Mouse (Mus musculus) embryonic facial prominence, embryonic 11.5 days (tissue): ENCODE measurements around the gene Zfp956. TPM values are rescaled to one million over a fixed set of nuclear protein-coding genes. Genes with fewer than 3 reads are reported as not detected.

Experiments used
- ATAC-seq: fragments of 200-750 bp; cut with Nextera tagmentation; replicated peaks from 2 replicates; pipeline ENCODE4 v1.8.0; 2017; ENCODE audit warnings: low read depth; ENCODE audit not compliant: insufficient number of reproducible peaks, low FRiP score, low TSS enrichment
- DNase-seq: peaks from one replicate; pipeline ENCODE4 v3.0.0-alpha.2; 2015; ENCODE audit warnings: low spot score
- H3K27ac ChIP-seq: fragments of 300-500 bp; sonication (generic); replicated peaks from 2 replicates; pipeline ENCODE4 v1.5.1; 2014; ENCODE audit warnings: mild to moderate bottlenecking, low read depth, low read length, control low read depth
- H3K27me3 ChIP-seq: fragments of 300-500 bp; sonication (generic); 2 replicates; pipeline ENCODE4 v1.6.1; 2014; ENCODE audit warnings: mild to moderate bottlenecking, low read length, moderate library complexity, mixed read lengths; ENCODE audit not compliant: control insufficient read depth, insufficient read depth
- H3K36me3 ChIP-seq: fragments of 300-500 bp; sonication (generic); replicated peaks from 2 replicates; pipeline ENCODE4 v1.6.1; 2014; ENCODE audit warnings: low read depth, mild to moderate bottlenecking, low read length, moderate library complexity, mixed read lengths; ENCODE audit not compliant: control insufficient read depth, insufficient read depth
- H3K4me1 ChIP-seq: fragments of 300-500 bp; sonication (generic); 2 replicates; pipeline ENCODE4 v1.6.1; 2014; ENCODE audit warnings: low read length, mixed read lengths; ENCODE audit not compliant: control insufficient read depth, insufficient read depth
- H3K4me2 ChIP-seq: fragments of 300-500 bp; sonication (generic); 2 replicates; pipeline ENCODE4 v1.6.1; 2014; ENCODE audit warnings: low read depth, mild to moderate bottlenecking, control low read depth, low read length, moderate library complexity
- H3K4me3 ChIP-seq: fragments of 300-500 bp; sonication (generic); 2 replicates; pipeline ENCODE4 v1.5.1; 2014; ENCODE audit warnings: low read depth, low read length, control low read depth
- H3K9ac ChIP-seq: fragments of 300-500 bp; sonication (generic); replicated peaks from 2 replicates; pipeline ENCODE4 v1.6.1; 2014; ENCODE audit warnings: mild to moderate bottlenecking, control low read depth, low read length
- H3K9me3 ChIP-seq: fragments of 300-500 bp; sonication (generic); replicated peaks from 2 replicates; pipeline ENCODE4 v1.6.1; 2016; ENCODE audit warnings: mild to moderate bottlenecking, low read length, inconsistent platforms, mixed read lengths; ENCODE audit not compliant: control insufficient read depth
- whole genome bisulfite sequencing: fragments of 180-500 bp; shearing (Covaris S2); extraction: QIAGEN DNeasy Blood & Tissue Kit; methylation state at CpG from one replicate; pipeline ENCODE4 v1.1.7; 2014; 5-methylcytosine and 5-hydroxymethylcytosine counted together
- polyA plus RNA-seq: library from polyadenylated mRNA; unstranded; fragments of >200 nt; fragmentation: Nextera tagmentation; extraction: Ambion mirVana; gene quantifications from 2 replicates; pipeline ENCODE4 v1.2.1, GENCODE M21; 2014

The Zfp956 gene
- polyA plus RNA-seq, 1 experiment from 2014 or later, result 7.2 TPM

DNA sequence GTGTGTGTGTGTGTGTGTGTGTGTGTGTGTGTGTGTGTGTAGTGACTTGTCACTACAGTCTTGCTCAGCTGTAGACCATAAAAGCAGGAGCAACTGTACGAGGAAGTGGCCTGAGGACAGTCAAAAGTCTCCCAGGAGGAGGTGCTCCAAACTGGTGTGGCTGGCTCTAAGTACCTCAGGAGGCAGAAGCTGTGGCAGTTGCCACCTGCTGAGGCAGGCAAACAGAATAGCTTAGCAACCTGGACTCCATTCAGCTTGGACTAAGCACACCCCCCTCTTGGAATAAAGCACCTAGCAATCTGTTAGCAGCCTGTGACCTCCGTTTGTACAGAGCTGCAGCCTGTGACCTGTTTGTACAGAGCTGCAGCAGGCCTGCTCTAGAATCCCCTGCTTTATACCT is 30.7 kb downstream of the Zfp956 start:
- WGBS, result 19% methylated on average over 2 of the region's 2 CpGs
- DNase-seq (no peak), ATAC-seq (no peak)
- no peaks in the 10 kb centered on the region for H3K9me3 ChIP-seq
- no peaks in the 10 kb centered on the region for H3K36me3 ChIP-seq
- H3K9ac ChIP-seq, result no peak overlapping the region
- H3K4me1 ChIP-seq, result no peaks in the 10 kb centered on the region
- H3K27ac ChIP-seq, result no peak overlapping the region
- H3K27me3 ChIP-seq, result no peaks in the 10 kb centered on the region
- H3K4me2 ChIP-seq, result no peak overlapping the region
- H3K4me3 ChIP-seq, result no peak overlapping the region

DNA sequence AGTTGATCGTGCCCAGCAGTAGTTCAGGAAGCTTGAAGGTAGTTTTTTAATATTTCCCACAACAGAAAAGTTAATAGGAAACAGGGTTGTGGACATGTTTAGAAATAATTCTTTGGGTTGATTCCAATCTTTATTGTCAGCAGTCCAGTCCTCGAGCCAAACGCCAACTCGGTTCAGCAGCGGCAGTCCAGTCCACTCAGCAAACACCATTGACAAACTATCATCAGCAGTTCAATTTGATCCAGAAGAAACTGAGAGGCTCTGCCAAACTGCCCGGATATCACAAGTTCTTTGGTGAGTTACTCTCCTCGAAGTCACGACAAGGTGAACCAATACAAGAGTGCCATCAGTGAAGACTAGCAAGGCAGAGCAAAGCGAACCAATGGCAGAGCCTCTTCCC is 42.5 kb downstream of the Zfp956 start:
- no peak for DNase-seq
- Histone ChIP-seq H3K4me3 (no peak overlapping the region), H3K4me1 (no peaks in the 10 kb centered on the region), H3K9me3 (no peaks in the 10 kb centered on the region), H3K4me2 (no peak overlapping the region), H3K27ac (no peak overlapping the region), H3K27me3 (no peaks in the 10 kb centered on the region), H3K9ac (no peak overlapping the region), H3K36me3 (no peaks in the 10 kb centered on the region)
- 91% methylated on average over 9 of the region's 9 CpGs for WGBS
- ATAC-seq, result no peak

DNA sequence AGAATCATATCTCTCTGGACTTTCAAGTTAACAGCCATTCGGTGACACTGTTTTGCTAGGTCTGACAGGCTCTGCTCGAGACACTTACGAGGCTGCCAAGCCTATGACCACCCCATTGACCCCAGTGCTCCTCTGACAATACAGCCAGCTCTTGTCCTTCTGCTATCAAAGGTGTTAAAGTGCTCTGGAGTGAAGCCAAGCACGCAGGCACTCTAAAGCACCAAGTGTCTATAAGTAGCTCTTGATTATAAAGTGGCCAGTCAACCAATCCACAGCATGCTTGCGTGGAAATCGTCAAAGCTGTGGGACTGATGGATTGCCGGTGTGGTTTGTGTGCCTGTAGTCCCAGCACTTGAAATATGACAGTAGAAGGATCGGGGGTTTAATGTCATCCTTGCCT is 57.5 kb downstream of the Zfp956 start:
- WGBS, result 63% methylated on average over 8 of the region's 8 CpGs

More for the DNA sequence above, 57.5 kb downstream of the Zfp956 start:
- Histone ChIP-seq H3K27me3 (no peaks in the 10 kb centered on the region), H3K9ac (no peak overlapping the region), H3K4me2 (no peak overlapping the region), H3K4me3 (no peak overlapping the region), H3K36me3 (no peaks in the 10 kb centered on the region), H3K9me3 (no peaks in the 10 kb centered on the region), H3K4me1 (no peaks in the 10 kb centered on the region), H3K27ac (no peak overlapping the region)
- ATAC-seq (no peak), DNase-seq (no peak)

Other genes with a start within 250 kb of the Zfp956 start
- 324 and 338 TPM in 2 replicates for gene Pdia4, start 140.0 kb upstream of the Zfp956 start, polyA plus RNA-seq
- gene Zfp786, start 122.5 kb upstream of the Zfp956 start, polyA plus RNA-seq, result 5.5 and 5.9 TPM in 2 replicates
- gene Zfp398, start 117.7 kb upstream of the Zfp956 start, polyA plus RNA-seq, result 6.4 and 6.5 TPM in 2 replicates
- 12.2 and 12.3 TPM in 2 replicates for gene Zfp282, start 76.2 kb upstream of the Zfp956 start, polyA plus RNA-seq
- gene Zfp212, start 32.9 kb upstream of the Zfp956 start, polyA plus RNA-seq, result 13.6 and 14.0 TPM in 2 replicates
- 7.7 and 7.8 TPM in 2 replicates for gene Zfp777, start 95.5 kb downstream of the Zfp956 start, polyA plus RNA-seq
- 21.3 and 25.6 TPM in 2 replicates for gene Zfp746, start 133.2 kb downstream of the Zfp956 start, polyA plus RNA-seq